Mouse (Mus musculus): ENCODE results near the gene Rictor.

GRCm38 (mm10) chr15:6772265-6772664 lies 64.1 kb downstream of the Rictor start:
- TF ChIP-seq POLR2A (IDR thresholded peaks at IDR 0.05; ENCODE audit: control insufficient read depth, extremely low read depth, insufficient read depth, low read length, poor library complexity) = no peak
- TF ChIP-seq CTCF (IDR thresholded peaks at IDR 0.05; ENCODE audit: borderline replicate concordance, control insufficient read depth, extremely low read depth, insufficient read depth, low read length, poor library complexity) = no peak

All from thymus, adult 2 months (tissue).